Mouse (Mus musculus): Measurements from ENCODE around the gene Trpm4. TPM values are rescaled to one million over a fixed set of nuclear protein-coding genes. Genes with fewer than 3 reads are reported as not detected.

Trpm4 gene
- polyA plus RNA-seq, 1 experiment: 7.6 TPM

DNA sequence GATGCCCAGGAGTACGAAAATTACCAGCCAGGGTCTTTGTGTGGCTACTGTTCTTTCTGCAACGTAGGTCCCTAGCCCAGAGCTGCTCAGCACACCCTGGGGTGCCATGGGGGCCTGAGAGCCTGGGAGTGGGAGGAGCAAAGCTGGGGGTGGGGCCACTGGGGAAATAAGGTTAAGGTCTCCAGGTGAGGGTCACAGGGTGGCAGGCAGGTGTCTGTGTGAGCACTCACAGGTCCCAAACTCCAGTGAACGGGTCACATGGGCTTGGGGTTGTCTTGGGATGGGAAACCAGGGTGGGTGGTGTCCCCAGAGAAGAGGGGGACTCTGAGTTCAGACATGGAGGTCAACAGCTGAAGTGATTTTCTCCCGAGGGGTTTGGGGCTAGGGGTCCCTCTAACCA, 3.9 kb upstream of the Trpm4 start:
- Histone ChIP-seq H3K4me1 (peaks cover 88% of the 10 kb centered on the region), H3K9me3 (no peaks in the 10 kb centered on the region), H3K27me3 (replicated peaks) (peaks cover 86% of the 10 kb centered on the region), H3K36me3 (replicated peaks; ENCODE audit: low read length) (no peaks in the 10 kb centered on the region), H3K4me3 (replicated peaks) (no peak overlapping the region)
- TF ChIP-seq FLI1 (IDR thresholded peaks at IDR 0.05; ENCODE audit: low read length) (no peak), GATA1 (IDR thresholded peaks at IDR 0.05; ENCODE audit: borderline replicate concordance, low read length) (no peak)

DNA sequence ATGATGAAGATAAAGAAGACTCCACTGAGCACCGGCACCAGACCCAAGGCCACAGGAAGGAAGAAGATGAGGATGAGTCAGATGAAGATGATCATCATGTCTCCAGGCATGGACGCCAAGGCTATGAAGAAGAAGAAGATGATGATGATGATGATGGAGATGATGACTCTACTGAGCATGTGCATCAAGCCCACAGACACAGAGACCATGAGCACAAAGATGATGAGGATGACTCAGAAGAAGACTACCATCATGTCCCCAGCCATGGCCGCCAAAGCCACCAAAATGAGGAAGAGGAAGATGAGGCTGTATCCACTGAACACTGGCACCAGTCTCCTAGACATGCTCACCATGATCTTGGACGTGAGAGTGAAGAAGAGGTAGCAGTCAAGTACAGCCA, 2.7 kb upstream of the Trpm4 start:
- Histone ChIP-seq H3K9me3 (peaks cover 7% of the 10 kb centered on the region), H3K27me3 (replicated peaks) (peaks cover 93% of the 10 kb centered on the region), H3K36me3 (replicated peaks; ENCODE audit: low read length) (no peaks in the 10 kb centered on the region), H3K4me1 (peaks cover 81% of the 10 kb centered on the region), H3K4me3 (replicated peaks) (peak overlapping the region; percentile 50)
- TF ChIP-seq GATA1 (IDR thresholded peaks at IDR 0.05; ENCODE audit: borderline replicate concordance, low read length): no peak
- TF ChIP-seq FLI1 (IDR thresholded peaks at IDR 0.05; ENCODE audit: low read length): no peak

- Histone ChIP-seq H3K27me3 (replicated peaks) (peaks cover 94% of the 10 kb centered on the region), H3K4me1 (peaks cover 68% of the 10 kb centered on the region), H3K9me3 (peaks cover 7% of the 10 kb centered on the region), H3K36me3 (replicated peaks; ENCODE audit: low read length) (no peaks in the 10 kb centered on the region), H3K4me3 (replicated peaks) (peak within 1 kb of the TSS; percentile 28)
- TF ChIP-seq FLI1 (IDR thresholded peaks at IDR 0.05; ENCODE audit: low read length): no peak
- no peak for TF ChIP-seq GATA1 (IDR thresholded peaks at IDR 0.05; ENCODE audit: borderline replicate concordance, low read length)
Measured at GRCm38 (mm10) chr7:45335056-45335455, 1.5 kb upstream of the Trpm4 start, which contains the start of gene Hrc. Gene Hrc (plus strand): TSS chr7:45335290.

GRCm38 (mm10) chr7:45334605-45335004, 1.0 kb upstream of the Trpm4 start:
- peaks cover 92% of the 10 kb centered on the region for H3K27me3 ChIP-seq (replicated peaks)
- TF ChIP-seq FLI1 (IDR thresholded peaks at IDR 0.05; ENCODE audit: low read length) (no peak), GATA1 (IDR thresholded peaks at IDR 0.05; ENCODE audit: borderline replicate concordance, low read length) (no peak)
- H3K9me3 ChIP-seq: peaks cover 7% of the 10 kb centered on the region
- peak overlapping the region; percentile 28 for H3K4me3 ChIP-seq (replicated peaks)
- no peaks in the 10 kb centered on the region for H3K36me3 ChIP-seq (replicated peaks; ENCODE audit: low read length)
- peaks cover 63% of the 10 kb centered on the region for H3K4me1 ChIP-seq

- peaks cover 7% of the 10 kb centered on the region for H3K9me3 ChIP-seq
- peaks cover 46% of the 10 kb centered on the region for H3K4me1 ChIP-seq
- H3K27me3 ChIP-seq (replicated peaks): peaks cover 75% of the 10 kb centered on the region
- peak overlapping the region; percentile 93 for H3K4me3 ChIP-seq (replicated peaks)
- H3K36me3 ChIP-seq (replicated peaks; ENCODE audit: low read length): no peaks in the 10 kb centered on the region
- TF ChIP-seq FLI1 (IDR thresholded peaks at IDR 0.05; ENCODE audit: low read length) (no peak), GATA1 (IDR thresholded peaks at IDR 0.05; ENCODE audit: borderline replicate concordance, low read length) (no peak)
Measured at GRCm38 (mm10) chr7:45332685-45333425, 725 bp downstream of the Trpm4 start.

DNA sequence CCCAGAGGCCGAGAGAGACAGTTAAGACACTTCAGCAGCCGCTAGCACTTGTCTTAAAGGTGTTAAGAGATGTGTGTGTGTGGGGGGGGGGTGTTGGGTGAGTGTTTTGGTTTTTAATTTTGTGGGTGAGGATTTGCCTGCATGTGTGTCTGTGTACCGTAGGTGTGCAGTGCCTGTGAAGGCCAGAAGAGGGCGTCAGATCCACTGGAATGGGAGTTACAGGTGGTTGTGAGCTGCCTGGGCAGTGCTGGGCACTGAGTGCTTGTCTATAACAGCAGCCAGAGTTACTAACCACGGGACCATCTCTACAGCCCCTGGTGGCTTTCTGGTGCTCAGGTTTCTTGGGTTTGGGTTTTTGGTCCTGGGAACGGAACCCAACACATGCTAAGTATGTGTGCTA, 2.1 kb downstream of the Trpm4 start:
- Histone ChIP-seq H3K4me3 (replicated peaks) (no peak overlapping the region), H3K9me3 (peaks cover 21% of the 10 kb centered on the region), H3K4me1 (peaks cover 34% of the 10 kb centered on the region), H3K36me3 (replicated peaks; ENCODE audit: low read length) (peaks cover 2% of the 10 kb centered on the region), H3K27me3 (replicated peaks) (peaks cover 75% of the 10 kb centered on the region)
- no peak for TF ChIP-seq FLI1 (IDR thresholded peaks at IDR 0.05; ENCODE audit: low read length)
- no peak for TF ChIP-seq GATA1 (IDR thresholded peaks at IDR 0.05; ENCODE audit: borderline replicate concordance, low read length)

GRCm38 (mm10) chr7:45328841-45329475, 4.6 kb downstream of the Trpm4 start:
- peaks cover 57% of the 10 kb centered on the region for H3K27me3 ChIP-seq (replicated peaks)
- no peak for TF ChIP-seq FLI1 (IDR thresholded peaks at IDR 0.05; ENCODE audit: low read length)
- no peak for TF ChIP-seq GATA1 (IDR thresholded peaks at IDR 0.05; ENCODE audit: borderline replicate concordance, low read length)
- H3K4me3 ChIP-seq (replicated peaks): no peak overlapping the region
- peaks cover 10% of the 10 kb centered on the region for H3K36me3 ChIP-seq (replicated peaks; ENCODE audit: low read length)
- peaks cover 34% of the 10 kb centered on the region for H3K9me3 ChIP-seq
- peaks cover 18% of the 10 kb centered on the region for H3K4me1 ChIP-seq

- no peaks in the 10 kb centered on the region for H3K4me1 ChIP-seq
- H3K4me3 ChIP-seq (replicated peaks): no peak overlapping the region
- peaks cover 13% of the 10 kb centered on the region for H3K36me3 ChIP-seq (replicated peaks; ENCODE audit: low read length)
- H3K27me3 ChIP-seq (replicated peaks): peaks cover 36% of the 10 kb centered on the region
- TF ChIP-seq FLI1 (IDR thresholded peaks at IDR 0.05; ENCODE audit: low read length) (no peak), GATA1 (IDR thresholded peaks at IDR 0.05; ENCODE audit: borderline replicate concordance, low read length) (no peak)
- H3K9me3 ChIP-seq: peaks cover 47% of the 10 kb centered on the region
Measured at GRCm38 (mm10) chr7:45325800-45326199, 7.8 kb downstream of the Trpm4 start.

DNA sequence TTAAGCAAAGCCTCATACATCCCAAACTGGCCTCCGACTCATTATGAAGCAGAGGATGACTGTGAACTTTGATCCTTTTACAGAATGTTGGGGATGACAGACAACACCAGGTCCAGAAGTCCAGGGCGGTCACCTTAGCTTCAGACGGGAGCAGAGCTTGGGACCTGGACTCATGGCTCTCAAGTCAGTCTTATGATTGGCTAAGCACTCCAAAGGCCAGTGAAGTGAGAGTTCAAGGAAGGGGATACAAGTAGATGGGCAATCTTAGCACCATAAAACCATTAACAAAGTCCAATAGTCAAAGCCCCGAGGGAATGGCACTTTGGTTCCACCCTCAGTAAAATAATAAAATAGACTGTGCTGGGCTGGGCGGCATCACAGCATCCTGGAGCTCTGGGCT, 10.5 kb downstream of the Trpm4 start:
- no peak for TF ChIP-seq GATA1 (IDR thresholded peaks at IDR 0.05; ENCODE audit: borderline replicate concordance, low read length)
- TF ChIP-seq FLI1 (IDR thresholded peaks at IDR 0.05; ENCODE audit: low read length): no peak
- no peaks in the 10 kb centered on the region for H3K4me1 ChIP-seq
- no peak overlapping the region for H3K4me3 ChIP-seq (replicated peaks)

DNA sequence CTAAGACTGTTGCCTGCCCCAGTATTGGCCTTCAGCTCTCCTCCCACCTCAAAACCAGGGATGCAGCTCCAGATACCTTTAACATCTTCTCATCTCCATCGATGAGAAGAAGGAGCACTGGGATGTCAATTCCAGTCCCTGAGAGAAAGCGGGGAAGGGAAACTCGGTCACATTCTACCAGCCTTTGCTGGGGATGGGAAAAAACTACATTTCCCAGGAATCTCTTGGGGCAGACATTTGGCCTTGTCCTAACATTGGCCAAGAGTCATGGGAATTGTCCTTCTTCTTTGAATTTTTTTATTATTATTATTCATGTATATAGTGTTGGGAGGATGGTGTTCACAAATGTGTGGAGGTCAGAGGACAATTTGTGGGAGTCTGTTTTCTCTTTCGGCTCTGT, 11.3 kb downstream of the Trpm4 start:
- Histone ChIP-seq H3K4me1 (no peaks in the 10 kb centered on the region), H3K9me3 (peaks cover 41% of the 10 kb centered on the region), H3K4me3 (replicated peaks) (no peak overlapping the region), H3K27me3 (replicated peaks) (peaks cover 49% of the 10 kb centered on the region), H3K36me3 (replicated peaks; ENCODE audit: low read length) (peaks cover 13% of the 10 kb centered on the region)
- no peak for TF ChIP-seq GATA1 (IDR thresholded peaks at IDR 0.05; ENCODE audit: borderline replicate concordance, low read length)
- TF ChIP-seq FLI1 (IDR thresholded peaks at IDR 0.05; ENCODE audit: low read length): no peak

More for the DNA sequence above, 10.5 kb downstream of the Trpm4 start:
- peaks cover 13% of the 10 kb centered on the region for H3K36me3 ChIP-seq (replicated peaks; ENCODE audit: low read length)
- peaks cover 49% of the 10 kb centered on the region for H3K27me3 ChIP-seq (replicated peaks)
- H3K9me3 ChIP-seq: peaks cover 47% of the 10 kb centered on the region

Measured in megakaryocyte, embryonic 14.5 days (primary cell).